Comparison of ENCODE assay signal across 9 mouse cellular contexts in the genomic region with DNA sequence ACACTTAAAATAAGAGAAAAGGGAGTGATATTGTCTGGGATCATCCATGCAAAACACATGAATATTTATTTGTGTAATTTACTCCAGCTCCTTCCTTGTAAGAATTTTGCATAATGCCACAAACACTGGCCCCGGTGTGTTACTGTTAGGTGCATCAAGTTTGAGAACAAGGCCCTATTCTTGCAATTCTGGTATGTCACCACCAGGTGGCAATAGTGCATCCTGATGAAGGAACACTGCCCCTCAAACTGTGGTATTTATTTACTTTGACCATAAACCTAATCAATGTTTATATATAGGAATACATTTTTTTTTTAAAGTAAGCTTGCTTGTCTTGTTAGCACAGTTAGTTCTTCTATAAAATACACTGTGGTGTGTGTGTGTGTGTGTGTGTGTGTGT.
DNase-seq lines count a peak whose midpoint lies in the region; ATAC-seq lines count a peak whose summit lies in the region.
"Had no signal": no experiment of that assay in that cellular context is flagged by ENCODE, and none has a peak within 500 bp of the region (broad histone marks: within the 10 kb centered on the region; RNA-seq: fewer than 3 reads in every experiment).

No protein-coding gene starts in this region.

- H3K9ac ChIP-seq in limb, embryonic 11.5 days (ENCODE audit: low read length) = no peak overlapping the region
- H3K9ac ChIP-seq: neural tube, embryonic 13.5 days had no signal

- H3K4me1 ChIP-seq in limb, embryonic 11.5 days (ENCODE audit: control insufficient read depth, insufficient read depth, low read length) = no peaks in the 10 kb centered on the region
- H3K4me1 ChIP-seq in limb, embryonic 10.5 days = no peaks in the 10 kb centered on the region

- no peak overlapping the region for H3K4me2 ChIP-seq in limb, embryonic 11.5 days (ENCODE audit: low read depth, severe bottlenecking)

- no peaks in the 10 kb centered on the region for H3K36me3 ChIP-seq in limb, embryonic 11.5 days (ENCODE audit: control insufficient read depth, insufficient read depth, low read length)
- no peaks in the 10 kb centered on the region for H3K36me3 ChIP-seq in limb, embryonic 10.5 days
- H3K36me3 ChIP-seq: neural tube, embryonic 13.5 days had no signal

- no peaks in the 10 kb centered on the region for H3K27me3 ChIP-seq in limb, embryonic 11.5 days (ENCODE audit: control insufficient read depth, insufficient read depth, low read length)
- peaks cover 8% of the 10 kb centered on the region; the same call in 1 of the 2 replicates for H3K27me3 ChIP-seq in limb, embryonic 10.5 days (ENCODE audit: low read depth, poor library complexity, severe bottlenecking)
- H3K27me3 ChIP-seq: neural tube, embryonic 13.5 days had no signal

- no peak for ATAC-seq in limb, embryonic 11.5 days (ENCODE audit: insufficient number of reproducible peaks, low FRiP score, low TSS enrichment, low read depth)
- ATAC-seq in megakaryocyte progenitor cell, adult 5-6 weeks (replicated peaks; ENCODE audit: poor library complexity) = 0 out of 2 replicates have a peak, but pooled peaks have one; percentile 44
- ATAC-seq in erythroid progenitor cell, adult 5-6 weeks (replicated peaks; ENCODE audit: low FRiP score, poor library complexity, severe bottlenecking) = no peak
- ATAC-seq in megakaryocyte, adult 5-6 weeks (ENCODE audit: poor library complexity, severe bottlenecking) = no peak

- no peaks in the 10 kb centered on the region for H3K9me3 ChIP-seq in limb, embryonic 11.5 days (ENCODE audit: control insufficient read depth, low read length)
- H3K9me3 ChIP-seq in limb, embryonic 10.5 days (replicated peaks) = no peaks in the 10 kb centered on the region
- H3K9me3 ChIP-seq: neural tube, embryonic 13.5 days had no signal

- DNase-seq in cerebellum, adult 9-10 months = peak; percentile 18
- no peak for DNase-seq in cerebellum, postnatal 36 days
- peak; percentile 39 for DNase-seq in limb, embryonic 11.5 days (ENCODE audit: low spot score)
- DNase-seq in limb, embryonic 10.5 days (ENCODE audit: low spot score) = no peak
- peak; percentile 57 for DNase-seq in R1 (ENCODE audit: low read depth, low spot score)

- WGBS in limb, embryonic 11.5 days = 94% methylated on average over 1 of the region's 1 CpGs
- 93% methylated on average over 1 of the region's 1 CpGs for WGBS in limb, embryonic 10.5 days

- H3K4me3 ChIP-seq in limb, embryonic 11.5 days (ENCODE audit: low read depth, low read length) = no peak overlapping the region
- no peak overlapping the region for H3K4me3 ChIP-seq in limb, embryonic 10.5 days
- H3K4me3 ChIP-seq: neural tube, embryonic 13.5 days had no signal

- no peak overlapping the region for H3K27ac ChIP-seq in limb, embryonic 11.5 days (replicated peaks; ENCODE audit: low read depth, low read length)
- H3K27ac ChIP-seq in limb, embryonic 10.5 days = no peak overlapping the region
- H3K27ac ChIP-seq: neural tube, embryonic 13.5 days had no signal

Comparison
In these comparisons a context has a peak if more than half of its experiments do, and no peak if none do; other contexts are left out.
1. DNase-seq: peak in cerebellum, adult 9-10 months (single experiment), limb, embryonic 11.5 days (single experiment) and R1 (single experiment); none in cerebellum, postnatal 36 days (0 of 2) and limb, embryonic 10.5 days (single experiment).